Mouse (Mus musculus) lung, embryonic 15.5 days (tissue): Measurements from ENCODE around the gene Srp9. TPM values are rescaled to one million over a fixed set of nuclear protein-coding genes. Genes with fewer than 3 reads are reported as not detected.

Experiments
- ATAC-seq: fragments of 200-750 bp; cut with Nextera tagmentation; 2 replicates; pipeline ENCODE4 v1.8.0; 2017; ENCODE audit warnings: moderate number of reproducible peaks, borderline replicate concordance; ENCODE audit not compliant: low FRiP score, low TSS enrichment; ENCODE audit errors: extremely low read depth
- H3K27ac ChIP-seq: fragments of 300-500 bp; sonication (generic); 2 replicates; pipeline ENCODE4 v1.5.1; 2015; ENCODE audit warnings: moderate library complexity, mild to moderate bottlenecking, inconsistent platforms
- H3K27me3 ChIP-seq: fragments of 300-500 bp; sonication (generic); 2 replicates; pipeline ENCODE4 v1.6.1; 2015; ENCODE audit warnings: inconsistent platforms
- H3K36me3 ChIP-seq: fragments of 300-500 bp; sonication (generic); 2 replicates; pipeline ENCODE4 v1.6.1; 2015; ENCODE audit warnings: inconsistent platforms
- H3K4me1 ChIP-seq: fragments of 300-500 bp; sonication (generic); 2 replicates; pipeline ENCODE4 v1.6.1; 2015; ENCODE audit warnings: inconsistent platforms
- H3K4me2 ChIP-seq: fragments of 300-500 bp; sonication (generic); 2 replicates; pipeline ENCODE4 v1.6.1; 2015; ENCODE audit warnings: inconsistent platforms, mild to moderate bottlenecking, moderate library complexity
- H3K4me3 ChIP-seq: fragments of 300-500 bp; sonication (generic); 2 replicates; pipeline ENCODE4 v1.5.1; 2015; ENCODE audit warnings: mild to moderate bottlenecking, inconsistent platforms
- H3K9ac ChIP-seq: fragments of 300-500 bp; sonication (generic); 2 replicates; pipeline ENCODE4 v1.6.1; 2015; ENCODE audit warnings: inconsistent platforms
- H3K9me3 ChIP-seq: fragments of 300-500 bp; sonication (generic); 2 replicates; pipeline ENCODE4 v1.6.1; 2016; ENCODE audit warnings: inconsistent platforms
- WGBS: fragments of 180-500 bp; shearing (Covaris S2); methylation state at CpG from one replicate; pipeline ENCODE4 v1.1.7; 2015; 5-methylcytosine and 5-hydroxymethylcytosine counted together
- polyA plus RNA-seq: library from polyadenylated mRNA; unstranded; fragments of >200 nt; fragmentation: Nextera tagmentation; extraction: Ambion mirVana; gene quantifications from 2 replicates; pipeline ENCODE4 v1.2.1, GENCODE M21; 2015

Srp9 gene
- polyA plus RNA-seq, 1 experiment from 2014 or later: 132 TPM

DNA sequence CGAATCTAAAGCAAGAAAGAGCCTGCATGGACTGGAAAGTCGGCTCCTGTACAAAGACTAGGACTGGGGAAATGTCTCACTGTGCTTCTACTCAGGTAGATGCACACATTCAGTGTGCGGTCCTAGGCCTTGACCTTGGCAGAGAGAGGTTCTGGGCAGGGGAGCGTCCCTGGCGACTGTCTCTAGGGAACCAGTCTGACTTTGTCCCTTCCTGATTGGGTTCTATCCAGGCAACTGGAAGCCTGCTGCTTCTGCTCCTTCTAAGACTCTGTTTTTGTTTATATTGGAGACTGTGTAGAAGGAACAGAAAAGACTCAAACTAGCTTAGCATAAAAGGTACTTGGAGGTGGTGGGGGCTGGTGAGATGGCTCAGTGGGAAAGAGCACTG is 32.1 kb upstream of the Srp9 start:
- no peak for ATAC-seq
- Histone ChIP-seq H3K9me3 (no peaks in the 10 kb centered on the region), H3K27me3 (no peaks in the 10 kb centered on the region), H3K9ac (no peak overlapping the region), H3K4me1 (peaks cover 60% of the 10 kb centered on the region), H3K4me2 (no peak overlapping the region), H3K36me3 (no peaks in the 10 kb centered on the region), H3K4me3 (no peak overlapping the region), H3K27ac (peak overlapping the region; percentile 63)
- 53% methylated on average over 5 of the region's 5 CpGs for WGBS

DNA sequence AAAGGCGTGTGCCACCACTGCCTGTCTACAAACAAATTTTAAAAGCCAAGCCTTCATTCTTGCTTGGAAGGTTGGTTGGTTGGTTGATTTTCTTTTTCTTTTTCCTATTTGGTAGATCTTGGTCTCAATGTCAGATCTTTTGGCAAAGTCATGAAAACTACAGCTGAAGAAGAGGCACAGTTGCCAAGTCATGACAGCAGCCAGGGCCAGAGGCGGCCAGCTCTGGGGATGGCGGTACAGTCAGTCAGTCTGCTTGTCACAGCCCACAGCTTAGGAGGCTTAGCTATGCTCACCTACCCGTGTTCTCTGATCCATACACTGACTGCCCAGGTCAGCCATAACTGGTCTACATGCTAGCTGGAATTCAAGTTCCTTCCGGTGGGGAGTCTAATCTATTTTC is 31.1 kb upstream of the Srp9 start:
- no peak overlapping the region for H3K27ac ChIP-seq
- peaks cover 53% of the 10 kb centered on the region for H3K4me1 ChIP-seq
- H3K9ac ChIP-seq: no peak overlapping the region
- 84% methylated on average over 5 of the region's 5 CpGs for WGBS
- H3K4me3 ChIP-seq: no peak overlapping the region
- no peaks in the 10 kb centered on the region for H3K36me3 ChIP-seq
- H3K9me3 ChIP-seq: no peaks in the 10 kb centered on the region
- ATAC-seq: no peak
- no peak overlapping the region for H3K4me2 ChIP-seq
- no peaks in the 10 kb centered on the region for H3K27me3 ChIP-seq

- Histone ChIP-seq H3K36me3 (no peaks in the 10 kb centered on the region), H3K4me3 (no peak overlapping the region), H3K4me1 (peaks cover 50% of the 10 kb centered on the region), H3K27ac (0 out of 2 replicates have a peak overlapping the region, but pooled peaks have one; percentile 45), H3K9me3 (no peaks in the 10 kb centered on the region), H3K4me2 (peak overlapping the region; percentile 29), H3K9ac (no peak overlapping the region), H3K27me3 (no peaks in the 10 kb centered on the region; the same call in 1 of the 2 replicates)
- no peak for ATAC-seq
- WGBS: 37% methylated on average over 15 of the region's 15 CpGs
Observed at GRCm38 (mm10) chr1:182094473-182095136, 29.9 kb upstream of the Srp9 start.

- Histone ChIP-seq H3K9me3 (no peaks in the 10 kb centered on the region), H3K4me2 (peak overlapping the region; percentile 29; the same call in 1 of the 2 replicates), H3K4me1 (peaks cover 43% of the 10 kb centered on the region), H3K36me3 (no peaks in the 10 kb centered on the region), H3K4me3 (no peak overlapping the region), H3K27me3 (no peaks in the 10 kb centered on the region; the same call in 1 of the 2 replicates), H3K9ac (no peak overlapping the region), H3K27ac (peak overlapping the region; percentile 45; the same call in 1 of the 2 replicates)
- WGBS: 10% methylated on average over 10 of the region's 10 CpGs
- ATAC-seq: peak; percentile 55
Observed at GRCm38 (mm10) chr1:182095240-182095741, 29.2 kb upstream of the Srp9 start.

DNA sequence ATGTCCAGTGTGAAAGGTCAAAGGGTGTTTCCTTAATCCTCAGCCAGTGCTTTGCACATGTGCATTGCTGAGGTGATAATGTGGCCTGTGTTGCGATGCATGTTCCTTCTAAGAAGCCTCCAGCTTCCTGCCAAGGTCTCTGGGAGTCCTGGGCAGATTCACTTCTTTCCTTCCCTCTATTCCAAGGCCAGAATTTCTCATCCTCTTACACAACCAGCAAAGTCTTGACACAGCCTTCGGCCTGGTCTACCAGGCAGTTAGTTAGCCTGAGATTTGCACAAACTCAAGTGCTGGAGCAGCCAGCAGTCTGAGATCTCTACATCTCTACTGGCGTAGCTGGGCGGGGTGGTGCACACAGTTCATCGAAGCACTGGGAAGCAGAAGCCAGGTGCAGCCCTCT is 27.8 kb upstream of the Srp9 start:
- WGBS: 64% methylated on average over 5 of the region's 5 CpGs
- Histone ChIP-seq H3K9ac (no peak overlapping the region), H3K36me3 (no peaks in the 10 kb centered on the region), H3K4me2 (no peak overlapping the region), H3K4me1 (peaks cover 31% of the 10 kb centered on the region), H3K27me3 (no peaks in the 10 kb centered on the region; the same call in 1 of the 2 replicates), H3K9me3 (no peaks in the 10 kb centered on the region), H3K27ac (no peak overlapping the region), H3K4me3 (no peak overlapping the region)
- ATAC-seq: no peak

GRCm38 (mm10) chr1:182099062-182099461 is 25.5 kb upstream of the Srp9 start:
- ATAC-seq: no peak
- no peak overlapping the region for H3K4me3 ChIP-seq
- no peaks in the 10 kb centered on the region for H3K9me3 ChIP-seq
- no peak overlapping the region for H3K27ac ChIP-seq
- 30% methylated on average over 5 of the region's 5 CpGs for WGBS
- no peak overlapping the region for H3K4me2 ChIP-seq
- no peak overlapping the region for H3K9ac ChIP-seq
- no peaks in the 10 kb centered on the region for H3K36me3 ChIP-seq
- H3K4me1 ChIP-seq: peaks cover 35% of the 10 kb centered on the region
- no peaks in the 10 kb centered on the region; the same call in 1 of the 2 replicates for H3K27me3 ChIP-seq

DNA sequence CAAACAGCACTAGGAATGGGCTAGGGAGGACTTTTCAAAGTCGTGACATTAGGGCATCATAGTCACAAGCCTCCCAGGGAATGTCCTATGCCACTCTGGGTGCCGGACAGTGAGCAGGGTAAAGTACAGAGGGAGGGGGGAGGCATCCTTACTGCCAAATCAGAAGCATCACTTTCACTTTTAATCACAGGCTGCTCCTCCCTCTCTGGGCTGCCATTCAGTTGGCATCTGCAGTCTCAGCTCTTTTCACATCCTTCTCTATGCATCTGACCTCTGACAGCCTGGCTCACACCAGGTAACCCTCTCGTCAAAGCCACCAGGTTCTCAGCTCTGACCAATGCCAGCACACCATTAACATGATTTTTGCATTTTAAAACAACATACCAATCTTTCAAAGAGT is 24.1 kb upstream of the Srp9 start:
- no peaks in the 10 kb centered on the region for H3K36me3 ChIP-seq
- 72% methylated on average over 3 of the region's 3 CpGs for WGBS
- no peaks in the 10 kb centered on the region for H3K9me3 ChIP-seq
- H3K9ac ChIP-seq: no peak overlapping the region
- H3K27me3 ChIP-seq: no peaks in the 10 kb centered on the region; the same call in 1 of the 2 replicates
- no peak overlapping the region for H3K4me2 ChIP-seq
- no peak overlapping the region for H3K27ac ChIP-seq
- H3K4me3 ChIP-seq: no peak overlapping the region
- no peak for ATAC-seq
- H3K4me1 ChIP-seq: peaks cover 24% of the 10 kb centered on the region

DNA sequence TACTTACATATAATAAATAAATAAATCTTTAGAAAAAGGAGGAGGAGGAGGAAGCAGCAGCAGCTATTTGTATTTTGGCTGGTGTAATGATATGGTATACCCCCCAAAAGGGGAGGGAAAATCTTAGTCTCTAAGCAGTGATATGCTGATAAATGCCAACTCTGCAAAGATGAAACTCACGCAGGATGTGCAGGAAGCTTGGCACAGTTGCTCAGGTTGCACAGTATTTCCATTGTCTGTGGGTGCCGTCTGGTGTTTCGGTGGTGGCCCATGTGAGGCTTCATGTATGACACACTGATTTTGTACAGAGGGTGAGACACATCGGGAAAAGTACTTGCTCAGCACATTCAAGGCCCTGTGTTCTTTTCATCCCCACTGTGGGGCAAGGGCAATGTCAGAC is 23.1 kb upstream of the Srp9 start:
- H3K9me3 ChIP-seq: no peaks in the 10 kb centered on the region
- WGBS: 60% methylated on average over 4 of the region's 4 CpGs
- H3K27me3 ChIP-seq: no peaks in the 10 kb centered on the region; the same call in 1 of the 2 replicates
- no peak overlapping the region for H3K9ac ChIP-seq
- no peak for ATAC-seq
- H3K36me3 ChIP-seq: no peaks in the 10 kb centered on the region
- no peak overlapping the region for H3K4me2 ChIP-seq
- H3K27ac ChIP-seq: no peak overlapping the region
- H3K4me3 ChIP-seq: no peak overlapping the region
- H3K4me1 ChIP-seq: peaks cover 21% of the 10 kb centered on the region

DNA sequence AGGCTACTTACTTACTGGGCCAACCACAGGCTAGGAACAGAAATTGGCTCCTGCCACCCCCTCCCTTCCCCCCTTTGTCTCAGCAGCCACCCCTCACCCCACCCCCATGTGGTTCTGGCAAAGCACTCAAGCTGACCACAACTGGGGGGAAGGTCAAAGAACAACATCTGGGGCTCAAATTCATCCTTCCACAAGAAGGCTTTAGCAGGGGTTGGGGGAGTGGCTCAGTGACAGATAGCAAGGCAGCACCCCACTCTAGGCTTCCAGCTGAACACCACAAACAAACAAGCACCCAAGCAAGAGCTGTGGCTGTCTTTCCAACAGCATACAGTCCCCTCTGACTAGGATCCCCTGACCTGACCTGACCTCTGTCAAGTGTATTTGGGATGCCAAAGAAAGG is 21.8 kb upstream of the Srp9 start:
- Histone ChIP-seq H3K27ac (no peak overlapping the region), H3K9me3 (no peaks in the 10 kb centered on the region), H3K36me3 (no peaks in the 10 kb centered on the region), H3K4me2 (no peak overlapping the region), H3K4me1 (peaks cover 23% of the 10 kb centered on the region), H3K9ac (no peak overlapping the region), H3K4me3 (no peak overlapping the region), H3K27me3 (no peaks in the 10 kb centered on the region; the same call in 1 of the 2 replicates)
- ATAC-seq: peak; percentile 31; the same call in 1 of the 2 replicates

- WGBS: 87% methylated on average over 11 of the region's 11 CpGs
- H3K4me2 ChIP-seq: no peak overlapping the region
- no peak overlapping the region for H3K27ac ChIP-seq
- no peak for ATAC-seq
- no peaks in the 10 kb centered on the region for H3K9me3 ChIP-seq
- no peak overlapping the region for H3K9ac ChIP-seq
- no peaks in the 10 kb centered on the region for H3K36me3 ChIP-seq
- H3K4me3 ChIP-seq: no peak overlapping the region
- no peaks in the 10 kb centered on the region; the same call in 1 of the 2 replicates for H3K27me3 ChIP-seq
- peaks cover 28% of the 10 kb centered on the region for H3K4me1 ChIP-seq
Observed at GRCm38 (mm10) chr1:182103436-182103835, 21.1 kb upstream of the Srp9 start.

- H3K9ac ChIP-seq: no peak overlapping the region
- no peak overlapping the region for H3K4me2 ChIP-seq
- H3K4me3 ChIP-seq: no peak overlapping the region
- H3K27me3 ChIP-seq: no peaks in the 10 kb centered on the region; the same call in 1 of the 2 replicates
- no peaks in the 10 kb centered on the region for H3K36me3 ChIP-seq
- 41% methylated on average over 3 of the region's 3 CpGs for WGBS
- no peak overlapping the region for H3K27ac ChIP-seq
- ATAC-seq: no peak
- no peaks in the 10 kb centered on the region for H3K9me3 ChIP-seq
- H3K4me1 ChIP-seq: peaks cover 25% of the 10 kb centered on the region
Observed at GRCm38 (mm10) chr1:182105023-182105422, 19.5 kb upstream of the Srp9 start.

DNA sequence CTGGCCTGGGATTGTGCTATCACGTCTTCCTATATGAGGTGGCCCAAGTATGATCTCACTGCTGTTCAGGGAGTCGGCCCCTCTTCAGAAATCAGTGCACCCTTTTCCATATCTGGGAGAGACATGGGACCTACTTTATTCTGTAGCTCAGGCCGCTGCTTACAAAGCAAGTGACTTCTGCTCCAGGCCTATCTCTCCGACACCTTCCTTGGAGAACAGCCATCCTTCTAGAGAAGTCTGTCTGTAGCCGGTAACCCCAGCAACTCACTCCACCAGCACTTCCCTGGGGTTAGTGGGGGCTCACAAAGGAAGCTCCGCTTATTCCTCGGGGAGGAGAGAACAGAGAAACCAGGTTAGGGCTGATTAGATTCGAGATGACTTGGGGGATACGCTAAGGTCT is 17.3 kb upstream of the Srp9 start:
- no peak overlapping the region for H3K4me3 ChIP-seq
- no peaks in the 10 kb centered on the region for H3K36me3 ChIP-seq
- 58% methylated on average over 9 of the region's 9 CpGs for WGBS
- no peaks in the 10 kb centered on the region for H3K27me3 ChIP-seq
- no peaks in the 10 kb centered on the region for H3K9me3 ChIP-seq
- no peak overlapping the region for H3K4me2 ChIP-seq
- no peak for ATAC-seq
- H3K27ac ChIP-seq: no peak overlapping the region
- H3K4me1 ChIP-seq: peaks cover 34% of the 10 kb centered on the region
- H3K9ac ChIP-seq: no peak overlapping the region
